Mouse (Mus musculus): ENCODE measurements around the gene Coro2b.

Gene Coro2b

DNA sequence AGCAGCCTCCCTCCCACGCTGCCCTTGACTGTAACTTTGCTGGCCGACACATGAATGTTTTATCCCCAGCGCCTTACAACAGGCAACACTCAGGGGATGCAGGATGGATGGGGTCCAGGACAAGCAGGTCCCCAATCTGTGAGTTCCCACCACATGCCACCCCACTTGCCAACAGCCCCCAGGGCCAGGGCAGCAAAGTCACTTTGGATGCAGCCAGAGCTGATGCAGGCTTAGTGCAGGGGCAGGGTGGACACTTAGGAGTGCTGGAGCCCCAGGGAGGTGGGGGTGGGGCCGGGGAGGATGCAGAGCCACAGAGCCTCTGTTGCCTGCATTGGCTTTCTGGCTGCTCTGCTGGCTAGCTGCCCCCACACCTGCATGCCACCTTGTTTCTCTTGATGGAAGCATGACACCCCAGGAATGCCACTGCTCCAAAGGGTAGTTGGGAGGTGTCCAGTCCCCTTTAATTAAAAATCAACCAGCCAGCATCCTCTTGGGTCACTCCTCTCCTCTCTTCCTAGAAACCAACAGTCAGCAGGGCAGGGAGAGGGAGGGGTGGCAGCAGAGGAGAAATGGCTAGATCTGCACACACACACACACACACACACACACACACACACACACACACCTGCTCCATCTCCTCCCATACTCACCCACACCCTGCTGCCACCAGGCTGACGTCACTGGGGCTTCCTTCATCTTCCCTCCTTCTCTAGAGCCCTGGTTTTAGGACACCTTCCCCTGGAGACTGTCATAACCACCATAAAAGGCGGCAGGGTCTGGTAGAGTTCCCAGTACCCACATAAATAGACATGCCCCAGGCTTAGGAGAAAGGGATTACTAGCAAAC, 19.5 kb downstream of the Coro2b start:
- in situ Hi-C loops (cut with MboI; ENCODE audit: low sequenced_read_pairs) = no loop called here

DNA sequence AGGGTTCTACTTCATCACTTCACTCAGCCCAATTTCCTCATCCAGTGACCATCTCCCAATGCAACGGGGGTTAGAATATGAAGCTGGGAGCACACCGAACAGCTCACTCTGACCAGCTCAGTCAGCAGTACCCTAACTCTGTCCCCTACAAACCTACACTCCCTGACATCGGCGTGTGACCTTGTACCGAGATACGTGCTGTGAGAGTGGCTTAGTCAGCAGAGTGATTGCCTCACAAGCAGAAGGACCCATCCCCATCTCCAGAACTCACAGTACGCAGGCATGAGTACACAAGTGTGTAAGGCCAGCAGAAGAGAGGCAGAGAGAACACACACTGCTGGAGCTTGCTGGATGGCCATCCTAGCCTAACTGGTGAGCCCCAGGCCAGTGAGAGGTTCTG, 21.7 kb downstream of the Coro2b start:
- in situ Hi-C loops (cut with MboI; ENCODE audit: low sequenced_read_pairs) = no loop called here

DNA sequence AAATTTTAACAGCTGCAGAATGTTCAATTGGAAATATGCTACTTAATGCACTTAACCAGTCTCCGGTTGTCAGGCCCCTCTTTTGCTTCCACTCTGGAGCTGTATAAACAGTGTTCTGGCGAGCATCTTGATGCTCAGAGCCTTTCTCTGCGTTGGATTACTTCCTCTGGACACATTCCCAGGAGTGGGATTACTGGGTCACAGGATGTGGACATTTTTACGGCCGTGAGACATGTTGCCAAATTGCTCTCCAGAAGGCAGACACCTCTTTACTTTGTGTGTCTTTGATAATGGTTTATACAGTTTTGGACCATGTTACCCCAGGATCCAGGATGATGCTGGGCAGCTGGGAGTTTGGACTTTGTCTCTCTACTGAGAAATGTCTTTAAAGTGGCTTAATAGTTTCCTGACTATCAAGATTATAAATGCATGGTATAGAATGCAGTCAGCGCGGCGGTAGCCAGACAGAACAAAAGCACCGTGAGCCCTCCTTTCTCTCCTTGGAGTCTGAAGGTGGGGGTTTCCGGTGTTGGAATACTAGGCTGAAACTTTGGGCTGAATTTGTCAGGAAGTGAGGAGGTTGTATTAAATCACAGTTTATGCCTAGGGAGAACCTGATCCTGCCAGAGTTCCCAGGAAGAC, 23.2 kb downstream of the Coro2b start:
- in situ Hi-C loops (cut with MboI; ENCODE audit: low sequenced_read_pairs) = no loop called here

DNA sequence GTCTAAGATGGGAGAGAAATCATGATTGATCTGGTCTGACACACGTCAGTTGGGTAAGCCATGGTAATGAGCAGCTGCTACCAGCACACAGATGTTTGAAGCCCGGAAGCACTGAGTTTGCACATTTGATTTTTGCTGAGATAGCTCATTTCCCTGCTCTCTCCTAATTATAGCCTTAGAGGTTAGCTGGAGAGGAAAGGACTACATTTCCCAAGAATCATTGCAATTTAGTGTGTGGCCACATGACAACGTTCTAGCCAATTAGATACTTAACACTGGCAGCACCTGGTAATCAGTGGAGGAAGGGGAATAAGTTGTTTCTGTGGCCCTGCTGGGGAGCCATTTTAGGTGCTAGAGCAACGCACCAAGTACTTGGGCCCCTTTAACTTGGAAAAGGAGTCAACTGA, 26.3 kb downstream of the Coro2b start:
- in situ Hi-C loops (cut with MboI; ENCODE audit: low sequenced_read_pairs) = no loop called here

DNA sequence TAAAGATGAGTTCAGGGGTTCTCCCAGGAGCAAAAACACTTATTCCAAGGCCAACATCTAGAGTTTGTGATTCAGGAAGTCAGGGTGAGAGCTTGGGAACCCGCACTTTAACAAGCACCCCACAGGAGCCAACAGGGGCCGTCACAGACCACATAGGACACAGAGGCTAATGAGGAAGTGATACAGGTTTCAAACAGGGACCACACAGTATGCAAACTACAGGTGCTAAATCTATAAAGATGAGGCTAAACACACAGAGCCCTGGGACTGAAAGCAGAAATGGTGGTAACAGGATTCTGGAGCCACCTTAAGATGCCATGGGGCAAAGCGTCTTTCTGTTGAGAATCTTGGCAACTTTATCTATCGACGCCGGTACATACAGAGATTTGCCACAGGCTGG, 27.2 kb downstream of the Coro2b start:
- in situ Hi-C loops (cut with MboI; ENCODE audit: low sequenced_read_pairs) = no loop called here

DNA sequence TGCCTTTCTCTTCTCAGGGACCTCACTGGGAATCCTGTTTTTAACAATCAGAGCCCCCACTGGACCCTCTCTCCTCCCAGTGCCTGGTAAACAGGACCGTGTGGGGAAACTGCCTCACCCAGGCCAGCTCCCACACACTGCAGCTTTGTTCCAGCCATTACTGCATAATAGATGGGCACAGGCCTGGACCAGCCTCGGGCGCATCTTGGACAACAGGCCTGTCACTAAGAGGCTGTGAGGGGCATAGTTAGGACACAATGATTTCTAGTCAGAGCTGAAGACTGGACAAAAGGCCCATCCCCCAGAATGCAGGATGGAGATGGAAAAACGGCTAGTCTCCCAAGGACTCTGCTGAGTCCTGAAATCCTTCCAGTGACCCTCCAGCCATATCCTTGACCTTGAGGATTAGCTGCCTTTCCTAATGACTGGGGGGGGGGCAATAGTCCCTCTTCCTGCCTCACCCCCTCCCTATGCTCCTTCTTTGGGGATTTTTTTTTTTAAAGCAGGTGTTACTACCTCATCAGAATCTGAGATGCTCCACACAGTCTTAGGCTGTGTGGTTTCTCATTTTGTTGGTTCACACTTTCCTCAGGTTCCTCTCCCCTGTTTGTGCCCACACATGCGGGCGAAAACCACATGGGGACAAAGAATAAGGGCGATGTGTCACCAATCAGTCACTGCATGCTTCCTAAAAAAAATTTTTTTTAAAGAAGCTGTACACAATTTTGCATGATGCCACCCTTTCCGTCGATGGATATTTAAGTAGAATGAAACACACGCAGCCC, 27.9 kb downstream of the Coro2b start:
- in situ Hi-C loops (cut with MboI; ENCODE audit: low sequenced_read_pairs) = no loop called here

DNA sequence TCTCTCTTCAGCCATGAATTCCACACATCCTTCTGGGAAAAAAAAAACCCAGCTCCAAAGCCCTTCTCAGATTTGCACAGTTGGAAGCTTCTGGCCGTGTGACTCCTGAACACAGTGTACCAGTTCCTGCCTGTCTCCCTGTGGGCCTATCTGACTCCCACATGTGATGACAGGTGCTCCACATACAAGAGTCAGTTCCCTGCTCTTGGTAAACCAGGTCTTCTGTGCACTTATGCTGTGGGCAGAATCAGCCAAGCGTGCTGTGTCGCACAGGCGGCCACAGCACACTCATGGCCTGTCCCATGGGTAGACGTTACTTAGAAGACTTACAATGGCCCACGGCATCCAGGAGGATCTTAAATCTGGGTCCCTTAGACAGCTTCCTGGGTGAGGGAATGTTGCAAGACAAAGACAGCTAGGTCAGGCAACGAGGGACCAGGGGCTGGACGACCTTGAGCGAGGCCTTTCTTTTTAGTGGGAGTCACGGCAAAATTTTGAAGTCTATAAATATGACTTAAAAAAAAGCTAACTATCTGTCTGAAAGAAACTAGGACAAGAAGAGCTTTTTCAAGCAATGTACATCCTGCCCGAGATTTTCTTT, 30.3 kb downstream of the Coro2b start:
- in situ Hi-C loops (cut with MboI; ENCODE audit: low sequenced_read_pairs) = no loop called here

DNA sequence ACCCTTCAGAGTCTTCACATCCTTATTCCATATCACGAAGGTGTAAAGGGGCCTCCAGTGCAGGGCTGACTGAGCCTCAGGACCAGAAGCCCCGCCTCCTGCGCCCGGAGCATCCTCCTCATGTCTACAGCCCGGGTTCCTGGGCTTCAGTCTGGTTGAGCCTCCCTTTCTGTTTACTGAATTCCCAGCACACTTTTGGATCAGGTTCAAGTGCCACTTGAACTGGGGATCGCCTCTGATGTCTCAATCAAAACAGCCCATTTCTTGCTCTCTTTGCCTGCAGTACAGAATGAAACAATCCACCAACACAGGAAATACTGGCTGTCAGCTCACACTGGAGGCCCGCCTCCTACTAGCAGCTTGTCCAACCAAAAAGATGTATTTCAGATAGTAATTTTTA, 32.7 kb downstream of the Coro2b start:
- in situ Hi-C loops (cut with MboI; ENCODE audit: low sequenced_read_pairs) = no loop called here

DNA sequence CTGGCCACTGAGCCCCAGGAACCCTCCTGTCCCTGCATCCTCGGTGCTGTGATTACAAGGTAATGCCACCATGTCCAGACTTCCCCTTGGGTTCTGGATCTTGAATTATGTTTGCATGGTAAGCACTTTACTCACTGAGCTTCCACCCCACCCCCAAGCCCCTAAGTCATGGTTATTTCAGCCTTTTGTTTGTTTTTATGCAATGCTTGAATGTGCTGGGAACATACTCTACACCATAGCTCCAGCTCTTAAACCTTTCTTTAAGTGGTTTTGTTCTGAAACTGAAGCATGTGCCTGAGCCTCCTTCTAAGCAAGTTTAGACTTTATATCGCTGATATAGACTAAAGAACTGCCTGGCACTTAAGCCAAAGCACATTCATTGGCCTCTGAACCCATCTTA, 34.5 kb downstream of the Coro2b start:
- in situ Hi-C loops (cut with MboI; ENCODE audit: low sequenced_read_pairs) = no loop called here

DNA sequence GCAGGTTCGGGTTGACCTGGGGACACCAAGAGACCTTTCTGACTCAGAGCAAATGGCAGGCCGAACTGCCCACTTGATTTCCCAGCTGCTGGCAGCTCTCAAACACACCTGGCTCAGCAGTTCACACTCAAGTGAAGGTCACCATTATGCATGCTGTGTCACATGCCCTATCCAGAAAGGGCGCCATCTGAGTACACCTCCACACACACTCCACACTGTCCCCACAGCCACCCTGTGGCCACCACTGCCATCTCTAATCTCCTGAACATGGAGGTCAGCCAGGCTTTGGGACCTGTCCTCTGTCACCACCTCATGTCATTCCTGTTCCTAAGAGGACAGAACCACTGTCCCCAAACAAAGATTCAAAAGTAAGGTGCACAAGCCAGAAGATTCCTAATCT, 35.3 kb downstream of the Coro2b start:
- in situ Hi-C loops (cut with MboI; ENCODE audit: low sequenced_read_pairs) = no loop called here

DNA sequence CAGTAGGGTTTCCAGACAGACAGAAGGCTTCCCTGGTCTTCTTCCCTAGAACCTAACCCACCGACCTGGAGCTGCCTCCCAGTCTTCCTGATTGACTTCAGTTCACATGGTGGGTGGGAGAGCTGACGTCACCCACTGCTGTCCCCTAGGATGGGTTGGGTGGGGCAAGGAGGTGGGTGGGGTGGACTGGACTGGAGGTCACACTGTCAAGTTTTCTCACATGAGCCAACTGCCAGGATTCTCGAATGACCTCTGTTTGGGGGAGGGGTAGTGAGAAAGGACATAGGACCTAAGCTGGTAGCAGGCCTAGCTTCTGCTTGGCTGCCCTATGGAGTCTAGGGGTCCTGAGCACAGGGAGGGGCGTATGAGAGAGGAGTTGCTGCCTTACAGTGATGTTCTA, 36.8 kb downstream of the Coro2b start:
- in situ Hi-C loops (cut with MboI; ENCODE audit: low sequenced_read_pairs) = no loop called here

DNA sequence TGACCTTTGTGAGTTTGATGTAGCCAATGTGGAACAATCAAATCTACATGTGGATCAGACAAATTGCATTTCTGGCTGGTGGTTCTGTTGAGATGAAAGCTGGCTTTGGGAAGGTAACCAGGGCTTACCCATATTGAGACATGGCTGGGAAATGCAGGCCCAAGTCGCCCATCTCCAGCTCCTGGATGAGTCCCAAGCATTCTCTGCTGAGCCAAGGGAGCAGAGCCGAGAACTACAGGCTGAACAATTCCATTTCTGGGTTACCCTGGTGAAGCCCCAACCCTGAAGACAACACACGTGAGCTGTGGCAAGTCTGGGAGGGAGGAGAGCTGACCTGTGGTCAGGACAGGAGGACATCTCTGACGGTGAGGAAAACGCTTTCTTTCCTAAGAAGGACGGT, 37.9 kb downstream of the Coro2b start:
- in situ Hi-C loops (cut with MboI; ENCODE audit: low sequenced_read_pairs) = no loop called here

DNA sequence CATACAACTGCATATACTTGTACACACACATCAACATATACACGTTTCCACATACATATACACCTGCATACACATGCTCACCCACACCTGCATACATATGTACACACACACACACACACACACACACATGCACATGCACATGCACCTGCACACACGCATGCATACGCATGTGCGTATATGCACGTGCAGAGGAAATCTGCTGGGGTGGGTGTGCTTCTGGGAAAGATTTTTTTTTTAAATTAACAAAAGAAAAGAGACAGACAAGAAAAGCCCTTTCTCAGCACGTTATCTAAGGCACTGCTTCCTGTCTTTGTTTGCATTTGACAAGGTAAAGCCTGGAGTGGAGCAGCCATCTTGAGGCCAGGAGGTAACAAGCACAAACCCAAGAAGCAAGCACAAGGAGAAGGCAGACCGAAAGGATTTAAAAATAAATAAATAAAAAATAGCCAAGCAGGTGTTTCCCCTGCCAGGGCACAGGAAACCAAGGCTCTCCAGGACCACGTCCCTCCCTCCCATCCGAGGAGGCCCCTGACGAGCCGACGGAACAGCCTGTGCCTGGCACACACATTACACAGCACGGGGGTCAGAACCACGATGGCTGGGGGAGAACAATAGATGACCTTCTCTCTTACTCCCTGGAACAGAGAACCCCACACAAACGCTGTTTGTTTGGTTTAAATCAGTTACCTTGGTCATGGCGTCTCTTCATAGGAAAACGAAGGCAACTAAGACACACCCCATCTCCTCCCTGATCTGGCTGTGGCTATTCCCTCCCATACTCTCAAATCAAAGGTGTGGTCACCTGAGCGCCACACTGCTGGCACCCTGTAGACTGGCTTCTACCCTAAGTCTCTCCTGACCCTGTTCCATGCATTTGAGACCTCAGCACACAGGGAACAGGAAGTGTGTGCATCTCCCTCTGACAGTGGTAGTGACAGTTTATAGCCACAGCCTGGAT, 39.4 kb downstream of the Coro2b start:
- in situ Hi-C loops (cut with MboI; ENCODE audit: low sequenced_read_pairs) = no loop called here

DNA sequence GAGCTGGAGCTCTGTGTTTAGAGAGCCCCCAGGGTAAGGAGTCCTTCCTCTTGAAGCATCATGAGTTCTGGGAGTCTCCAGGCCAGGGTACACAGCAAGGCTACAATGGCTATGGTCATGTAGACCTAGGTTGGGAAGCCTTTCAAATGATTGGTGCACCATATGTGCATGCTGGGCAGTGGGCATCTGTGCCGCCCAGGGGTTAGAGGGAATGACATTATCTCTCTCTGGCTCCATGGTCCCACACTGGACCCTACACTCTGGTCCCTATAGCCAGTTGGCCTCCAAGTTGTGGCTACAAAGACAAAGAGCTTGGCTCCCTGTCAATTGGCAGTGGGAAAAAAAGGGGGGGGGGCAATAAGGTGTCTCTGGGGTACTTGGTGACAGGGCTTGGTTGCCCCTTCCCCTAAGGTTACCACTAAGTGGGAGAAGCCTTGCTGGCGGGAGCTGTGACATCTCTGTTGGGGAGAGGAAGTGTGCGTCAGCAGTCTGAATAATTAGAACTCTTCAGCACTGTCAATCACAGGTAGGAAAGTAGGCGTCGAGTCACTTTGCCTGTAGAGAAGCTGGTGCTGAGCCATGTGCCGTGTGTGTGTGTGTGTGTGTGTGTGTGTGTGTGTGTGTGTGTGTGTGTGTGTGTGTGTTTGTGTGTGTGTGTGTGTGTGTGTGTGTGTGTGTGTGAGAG, 44.4 kb downstream of the Coro2b start:
- in situ Hi-C loops (cut with MboI; ENCODE audit: low sequenced_read_pairs) = no loop called here

DNA sequence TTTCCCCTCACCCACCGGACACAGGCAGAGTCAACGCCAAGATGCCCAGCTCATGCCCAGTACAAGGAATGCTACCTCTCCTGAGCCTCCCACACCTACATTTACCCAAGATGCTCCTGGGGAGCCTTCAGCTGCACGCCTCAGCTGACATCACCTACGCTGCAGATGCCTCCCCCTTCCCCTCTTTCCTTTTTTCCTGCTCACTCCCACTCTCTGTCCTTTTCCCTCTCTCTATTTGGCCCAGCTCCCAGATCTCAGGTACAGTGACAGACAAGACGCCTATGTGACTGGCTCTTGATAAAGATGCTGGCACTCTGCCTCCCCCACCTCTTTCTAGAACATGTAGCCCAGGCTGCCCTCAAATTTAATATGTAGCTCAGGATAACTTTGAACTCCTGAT, 45.2 kb downstream of the Coro2b start:
- in situ Hi-C loops (cut with MboI; ENCODE audit: low sequenced_read_pairs) = no loop called here

DNA sequence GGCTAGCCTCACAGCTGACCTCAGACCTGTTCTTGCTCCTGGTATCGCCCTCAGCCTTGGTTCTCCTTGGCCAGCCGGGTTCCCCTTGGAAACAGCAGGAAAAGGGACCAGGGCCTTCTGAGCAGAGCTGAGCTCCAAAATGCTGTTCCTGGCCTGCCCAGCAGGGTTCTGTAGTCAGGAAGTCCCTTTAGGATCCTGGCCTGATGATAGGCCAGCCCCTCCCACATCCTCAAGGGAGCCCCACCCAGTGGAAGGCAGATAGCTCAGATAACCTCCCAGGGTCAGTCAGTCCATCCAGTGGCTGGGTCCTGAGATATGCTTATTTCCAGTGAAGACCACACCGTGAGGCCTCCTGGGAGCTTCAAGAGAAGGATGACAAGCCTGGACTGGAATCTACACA, 45.7 kb downstream of the Coro2b start:
- in situ Hi-C loops (cut with MboI; ENCODE audit: low sequenced_read_pairs) = no loop called here

DNA sequence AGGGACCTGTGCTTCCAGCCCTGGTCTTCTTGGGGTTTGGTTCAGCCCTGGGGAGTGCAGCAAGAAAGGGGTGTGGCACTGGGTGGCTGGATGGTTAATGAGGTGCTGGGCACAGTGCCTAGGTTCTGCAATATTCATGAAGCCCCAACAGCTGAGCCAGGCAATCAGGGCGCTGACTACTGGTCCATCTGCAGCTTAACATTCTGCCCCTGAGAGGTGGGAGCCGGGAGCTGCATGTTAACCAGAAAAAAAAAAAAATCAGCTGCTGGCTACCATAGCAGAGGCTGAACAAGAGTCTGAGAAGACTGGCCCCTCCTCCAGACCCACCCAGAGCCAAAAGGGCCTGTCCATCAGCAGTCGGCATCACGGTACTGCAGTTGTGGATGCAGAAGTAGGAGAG, 52.7 kb downstream of the Coro2b start:
- in situ Hi-C loops (cut with MboI; ENCODE audit: low sequenced_read_pairs) = no loop called here

DNA sequence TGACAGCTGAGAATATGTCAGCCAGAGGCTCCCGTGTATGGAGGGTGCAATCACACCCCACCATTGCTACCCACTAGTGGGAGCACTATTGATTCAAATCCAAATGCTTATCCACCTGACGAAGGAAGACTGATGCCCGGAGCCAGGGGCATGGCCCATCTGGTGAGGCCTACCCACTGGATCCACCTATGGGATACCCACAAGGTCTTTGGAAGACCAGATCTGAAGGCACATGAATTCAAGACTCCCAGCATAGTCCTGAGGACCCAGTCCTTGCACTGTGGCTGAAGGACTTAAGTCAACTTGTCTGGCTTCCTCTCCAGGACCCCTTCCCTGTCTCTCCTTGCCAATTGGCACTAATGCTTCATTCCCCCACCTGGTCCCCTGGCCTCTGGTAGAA, 54.1 kb downstream of the Coro2b start:
- in situ Hi-C loops (cut with MboI; ENCODE audit: low sequenced_read_pairs) = no loop called here

DNA sequence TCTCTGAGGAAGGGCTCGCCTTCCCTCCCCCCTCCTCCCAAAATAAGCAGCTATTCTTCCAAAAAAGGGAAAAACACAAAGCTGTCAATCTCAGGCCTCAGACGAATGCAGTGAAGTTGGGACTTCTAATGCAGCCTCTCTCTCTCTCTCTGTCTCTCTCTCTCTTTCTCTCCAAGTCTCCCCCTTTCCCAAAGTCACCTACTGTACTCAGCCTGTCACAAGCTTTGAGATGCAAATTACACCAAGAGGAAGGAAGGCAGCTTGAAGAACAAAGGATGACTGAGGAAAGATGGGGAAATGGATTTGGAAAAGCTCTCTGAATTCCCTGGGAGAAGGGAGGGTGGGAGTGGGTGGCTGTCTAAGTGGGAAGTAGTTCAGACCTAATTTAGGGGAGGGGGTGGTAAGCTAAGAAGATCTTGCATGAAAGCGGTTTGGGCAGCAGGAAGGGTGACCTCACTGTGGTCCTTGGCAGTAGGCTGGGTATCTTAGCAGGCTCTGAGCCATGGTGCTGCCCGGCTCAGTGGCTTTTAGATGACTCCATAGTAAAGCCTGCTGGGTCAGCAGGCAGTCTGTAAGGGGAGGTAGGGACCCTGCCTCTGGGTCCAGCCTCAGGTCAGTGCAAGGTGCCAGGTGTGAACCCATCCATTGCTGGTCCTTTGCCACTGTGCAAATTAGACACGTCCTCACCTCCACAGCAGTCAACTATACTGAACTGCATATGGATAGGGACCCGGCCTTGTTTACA, 55.8 kb downstream of the Coro2b start:
- in situ Hi-C loops (cut with MboI; ENCODE audit: low sequenced_read_pairs) = no loop called here

Data from CH12F3 (cell line).